Mouse (Mus musculus): ENCODE data around the gene Gfm2.

DNA sequence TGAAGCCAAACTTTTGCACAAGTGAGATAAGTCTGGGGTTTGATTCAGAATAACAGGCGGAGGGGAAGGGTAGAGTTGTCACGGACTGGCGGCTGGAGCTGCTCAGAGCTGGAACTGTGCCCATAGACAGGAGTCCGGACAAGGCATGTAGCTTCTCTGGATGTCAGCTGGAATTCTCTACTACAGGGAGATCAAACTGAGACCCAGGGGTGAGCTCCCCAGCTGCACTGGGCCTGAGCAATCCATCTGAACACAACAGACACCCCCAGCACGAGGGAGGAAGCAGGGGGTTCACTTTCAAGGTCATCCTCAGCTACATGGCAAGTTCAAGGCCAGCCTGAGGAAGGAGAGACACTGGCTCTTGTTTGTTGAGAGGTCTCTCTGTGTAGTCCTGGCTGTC lies 46.9 kb downstream of the Gfm2 start:
- TF ChIP-seq POLR2A (IDR thresholded peaks at IDR 0.05; ENCODE audit: borderline replicate concordance, insufficient read depth, low read length), result no peak
- TF ChIP-seq CTCF (IDR thresholded peaks at IDR 0.05; ENCODE audit: borderline replicate concordance, insufficient read depth, low read depth, low read length), result no peak

Data from cerebellum, adult 2 months (tissue).